Mouse (Mus musculus): ENCODE results near the gene Wbp1l. TPM values are rescaled to one million over a fixed set of nuclear protein-coding genes. Genes with fewer than 3 reads are reported as not detected.
A peak's percentile ranks its signal among the peaks of the same experiment; 100 is the strongest.
"Not testable (repeated sequence)": the region's sequence is repeated elsewhere in the genome, so short reads cannot be mapped to it uniquely, and the experiment has no call there.

Gene Wbp1l
- 10 to 100 TPM; 34.2 to 38.3 TPM for total RNA-seq (2021)

- intact Hi-C loops (cut with DNase I): loop anchor here (10.0 kb wide), 1 partner anchor 276 kb away; no protein-coding TSS in a partner anchor
These were observed at the start of gene Wbp1l for GRCm38 (mm10) chr19:46598720-46599252. Gene Wbp1l (plus strand): TSS chr19:46599084.

GRCm38 (mm10) chr19:46550385-46550784 lies 48.5 kb upstream of the Wbp1l start:
- intact Hi-C loops (cut with DNase I): no loop called here

More at GRCm38 (mm10) chr19:46598720-46599252, at the start of gene Wbp1l:
- DNase-seq (ENCODE audit: low spot score in 2 of 2): peak; percentile 95 to 96

GRCm38 (mm10) chr19:46552496-46552895 lies 46.4 kb upstream of the Wbp1l start:
- intact Hi-C loops (cut with DNase I): no loop called here

More at GRCm38 (mm10) chr19:46550385-46550784, 48.5 kb upstream of the Wbp1l start:
- no peak for DNase-seq (ENCODE audit: low spot score in 2 of 2)

GRCm38 (mm10) chr19:46553541-46553955 lies 45.3 kb upstream of the Wbp1l start:
- peak in 1 of 2 experiments; percentile 32 for DNase-seq (ENCODE audit: low spot score in 2 of 2)
- intact Hi-C loops (cut with DNase I): no loop called here

More at GRCm38 (mm10) chr19:46552496-46552895, 46.4 kb upstream of the Wbp1l start:
- no peak for DNase-seq (ENCODE audit: low spot score in 2 of 2)

- intact Hi-C loops (cut with DNase I): no loop called here
- no peak for DNase-seq (ENCODE audit: low spot score in 2 of 2)
These were observed 40.9 kb upstream of the Wbp1l start for GRCm38 (mm10) chr19:46558009-46558408.

GRCm38 (mm10) chr19:46558631-46559030 lies 40.3 kb upstream of the Wbp1l start:
- intact Hi-C loops (cut with DNase I): no loop called here
- DNase-seq (ENCODE audit: low spot score in 2 of 2): no peak

- DNase-seq (ENCODE audit: low spot score in 2 of 2): peak in 1 of 2 experiments; percentile 22
- intact Hi-C loops (cut with DNase I): no loop called here
These were observed 36.8 kb upstream of the Wbp1l start for GRCm38 (mm10) chr19:46562132-46562531.

- intact Hi-C loops (cut with DNase I): no loop called here
- DNase-seq (ENCODE audit: low spot score in 2 of 2): no peak
These were observed 36.0 kb upstream of the Wbp1l start for GRCm38 (mm10) chr19:46562581-46563515.

GRCm38 (mm10) chr19:46563603-46564002 lies 35.3 kb upstream of the Wbp1l start:
- no peak for DNase-seq (ENCODE audit: low spot score in 2 of 2)
- intact Hi-C loops (cut with DNase I): no loop called here

GRCm38 (mm10) chr19:46564043-46564462 lies 34.8 kb upstream of the Wbp1l start:
- no peak for DNase-seq (ENCODE audit: low spot score in 2 of 2)
- intact Hi-C loops (cut with DNase I): no loop called here

GRCm38 (mm10) chr19:46571211-46571877 lies 27.5 kb upstream of the Wbp1l start:
- not testable (repeated sequence) for DNase-seq (ENCODE audit: low spot score in 2 of 2)
- intact Hi-C loops (cut with DNase I): loop anchor here (10.0 kb wide), 1 partner anchor 283 kb away; no protein-coding TSS in a partner anchor

GRCm38 (mm10) chr19:46571878-46572244 lies 27.0 kb upstream of the Wbp1l start:
- intact Hi-C loops (cut with DNase I): loop anchor here (2.0 to 10.0 kb wide), 2 partner anchors 69 to 283 kb away; no protein-coding TSS in a partner anchor
- no peak for DNase-seq (ENCODE audit: low spot score in 2 of 2)

- no peak for DNase-seq (ENCODE audit: low spot score in 2 of 2)
- intact Hi-C loops (cut with DNase I): loop anchor here (2.0 to 10.0 kb wide), 2 partner anchors 70 to 282 kb away; no protein-coding TSS in a partner anchor
These were observed 26.3 kb upstream of the Wbp1l start for GRCm38 (mm10) chr19:46572548-46572947.

- intact Hi-C loops (cut with DNase I): loop anchor here (2.0 to 10.0 kb wide), 2 partner anchors 70 to 282 kb away; no protein-coding TSS in a partner anchor
- peak; percentile 93 to 95 for DNase-seq (ENCODE audit: low spot score in 2 of 2)
These were observed 25.6 kb upstream of the Wbp1l start, which contains the start of the genes Arl3 and Sfxn2 for GRCm38 (mm10) chr19:46572951-46573937. Gene Arl3 (minus strand): TSS chr19:46573198. Gene Sfxn2 (plus strand): TSS chr19:46573365.

- no peak for DNase-seq (ENCODE audit: low spot score in 2 of 2)
- intact Hi-C loops (cut with DNase I): loop anchor here (2.0 to 10.0 kb wide), 2 partner anchors 71 to 281 kb away; no protein-coding TSS in a partner anchor
These were observed 24.9 kb upstream of the Wbp1l start for GRCm38 (mm10) chr19:46573990-46574389.

GRCm38 (mm10) chr19:46575196-46575595 lies 23.7 kb upstream of the Wbp1l start:
- no peak for DNase-seq (ENCODE audit: low spot score in 2 of 2)

GRCm38 (mm10) chr19:46587823-46588508 lies 10.9 kb upstream of the Wbp1l start:
- peak; percentile 79 to 84 for DNase-seq (ENCODE audit: low spot score in 2 of 2)
- intact Hi-C loops (cut with DNase I): loop anchor here (2.0 to 5.0 kb wide), 3 partner anchors 59 to 153 kb away; no protein-coding TSS in a partner anchor

More at GRCm38 (mm10) chr19:46575196-46575595, 23.7 kb upstream of the Wbp1l start:
- intact Hi-C loops (cut with DNase I): loop anchor here (10.0 kb wide), 1 partner anchor 280 kb away; no protein-coding TSS in a partner anchor

All from left cerebral cortex, postnatal 36 days (tissue).